Mouse (Mus musculus) forebrain, embryonic 11.5 days (tissue): ENCODE data around the gene Afmid. TPM values are rescaled to one million over a fixed set of nuclear protein-coding genes. Genes with fewer than 3 reads are reported as not detected.
"Not testable (repeated sequence)": the region's sequence is repeated elsewhere in the genome, so short reads cannot be mapped to it uniquely, and the experiment has no call there.

ENCODE experiments used
- ATAC-seq: fragments of 200-750 bp; cut with Nextera tagmentation; replicated peaks from 2 replicates; pipeline ENCODE4 v1.8.0; 2017; ENCODE audit warnings: moderate TSS enrichment; ENCODE audit not compliant: low FRiP score
- DNase-seq: peaks from one replicate; pipeline ENCODE4 v3.0.0-alpha.2; 2017; ENCODE audit warnings: low spot score
- H3K27ac ChIP-seq: fragments of 300-500 bp; sonication (generic); 2 replicates; pipeline ENCODE4 v1.5.1; 2014; ENCODE audit warnings: low read depth, low read length
- H3K27me3 ChIP-seq: fragments of 300-500 bp; sonication (generic); 2 replicates; pipeline ENCODE4 v1.6.1; 2014; ENCODE audit warnings: mild to moderate bottlenecking, low read length, mixed read lengths; ENCODE audit not compliant: control insufficient read depth, insufficient read depth
- H3K36me3 ChIP-seq: fragments of 300-500 bp; sonication (generic); 2 replicates; pipeline ENCODE4 v1.6.1; 2014; ENCODE audit warnings: mild to moderate bottlenecking, low read length, moderate library complexity, mixed read lengths; ENCODE audit not compliant: control insufficient read depth, insufficient read depth
- H3K4me1 ChIP-seq: fragments of 300-500 bp; sonication (generic); replicated peaks from 2 replicates; pipeline ENCODE4 v1.6.1; 2014; ENCODE audit warnings: low read length, mixed read lengths; ENCODE audit not compliant: control insufficient read depth, insufficient read depth
- H3K4me2 ChIP-seq: fragments of 300-500 bp; sonication (generic); 2 replicates; pipeline ENCODE4 v1.6.1; 2014; ENCODE audit warnings: low read depth, mild to moderate bottlenecking, low read length, moderate library complexity, mixed read lengths; ENCODE audit not compliant: severe bottlenecking
- H3K4me3 ChIP-seq: fragments of 300-500 bp; sonication (generic); 2 replicates; pipeline ENCODE4 v1.5.1; 2014; ENCODE audit warnings: low read depth, low read length
- H3K9ac ChIP-seq: fragments of 300-500 bp; sonication (generic); 2 replicates; pipeline ENCODE4 v1.6.1; 2014; ENCODE audit warnings: low read length
- H3K9me3 ChIP-seq: fragments of 300-500 bp; sonication (generic); 2 replicates; pipeline ENCODE4 v1.6.1; 2016; ENCODE audit warnings: low read length, mixed read lengths; ENCODE audit not compliant: control insufficient read depth
- WGBS: fragments of 180-500 bp; shearing (Covaris S2); extraction: QIAGEN DNeasy Blood & Tissue Kit; methylation state at CpG from one replicate; pipeline ENCODE4 v1.1.7; 2014; 5-methylcytosine and 5-hydroxymethylcytosine counted together
- polyA plus RNA-seq: library from polyadenylated mRNA; unstranded; fragments of >200 nt; fragmentation: Nextera tagmentation; extraction: Ambion mirVana; gene quantifications from 2 replicates; pipeline ENCODE4 v1.2.1, GENCODE M21; 2014

Gene Afmid
- polyA plus RNA-seq, 1 experiment from 2014 or later = 6.0 TPM

DNA sequence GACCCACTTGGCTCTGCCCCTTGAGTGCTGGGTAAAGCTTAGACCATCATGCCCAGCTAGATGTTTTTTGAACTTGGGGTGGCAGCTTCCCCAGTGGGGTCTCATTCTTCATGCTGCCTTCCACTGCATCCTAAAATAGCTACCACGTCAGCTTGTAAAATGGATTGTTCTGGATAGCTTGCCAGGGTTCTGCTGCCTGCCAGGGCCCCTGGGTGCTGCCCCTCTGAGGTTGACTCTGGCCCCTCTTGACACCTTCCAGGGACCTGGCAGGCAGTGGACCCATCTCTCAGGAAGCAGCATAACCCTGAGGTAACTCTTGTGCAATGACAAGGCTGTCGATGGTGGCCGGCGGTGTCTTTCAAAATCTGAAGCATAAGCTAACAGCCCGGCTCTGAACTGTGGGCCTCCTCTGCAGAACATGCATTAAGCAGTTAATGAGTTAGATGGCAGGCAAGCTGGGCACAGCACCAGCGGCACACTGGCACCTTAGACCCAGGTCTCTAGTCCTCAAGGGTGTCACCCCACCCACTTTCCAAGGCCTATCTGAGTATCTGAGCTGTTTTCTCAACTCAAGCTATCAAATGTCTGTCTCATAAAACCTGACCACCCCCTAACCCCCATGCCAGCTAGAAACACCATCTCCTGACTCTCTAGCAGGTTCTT, 10.9 kb upstream of the Afmid start:
- H3K4me1 ChIP-seq = peaks cover 12% of the 10 kb centered on the region
- 92% methylated on average over 6 of the region's 6 CpGs for WGBS
- no peak overlapping the region for H3K4me3 ChIP-seq
- H3K4me2 ChIP-seq = no peak overlapping the region
- H3K27me3 ChIP-seq = no peaks in the 10 kb centered on the region
- H3K9ac ChIP-seq = no peak overlapping the region
- peaks cover 2% of the 10 kb centered on the region; the same call in 1 of the 2 replicates for H3K36me3 ChIP-seq
- DNase-seq (no peak), ATAC-seq (no peak)
- no peaks in the 10 kb centered on the region for H3K9me3 ChIP-seq
- H3K27ac ChIP-seq = no peak overlapping the region

- H3K4me2 ChIP-seq, H3K27me3 ChIP-seq, H3K27ac ChIP-seq, H3K4me3 ChIP-seq, H3K36me3 ChIP-seq, H3K4me1 ChIP-seq, H3K9me3 ChIP-seq, DNase-seq, H3K9ac ChIP-seq, ATAC-seq: not testable (repeated sequence)
- 87% methylated on average over 9 of the region's 9 CpGs for WGBS
These were observed 9.9 kb upstream of the Afmid start for GRCm38 (mm10) chr11:117815850-117816249.

- no peak overlapping the region for H3K27ac ChIP-seq
- H3K9ac ChIP-seq = no peak overlapping the region
- DNase-seq = no peak
- H3K27me3 ChIP-seq = no peaks in the 10 kb centered on the region
- H3K9me3 ChIP-seq = no peaks in the 10 kb centered on the region
- peaks cover 7% of the 10 kb centered on the region; the same call in 1 of the 2 replicates for H3K36me3 ChIP-seq
- H3K4me1 ChIP-seq = no peaks in the 10 kb centered on the region
- WGBS = 92% methylated on average over 13 of the region's 13 CpGs
- no peak overlapping the region for H3K4me3 ChIP-seq
- no peak for ATAC-seq
- no peak overlapping the region for H3K4me2 ChIP-seq
These were observed 9.2 kb upstream of the Afmid start for GRCm38 (mm10) chr11:117816389-117816996.

DNA sequence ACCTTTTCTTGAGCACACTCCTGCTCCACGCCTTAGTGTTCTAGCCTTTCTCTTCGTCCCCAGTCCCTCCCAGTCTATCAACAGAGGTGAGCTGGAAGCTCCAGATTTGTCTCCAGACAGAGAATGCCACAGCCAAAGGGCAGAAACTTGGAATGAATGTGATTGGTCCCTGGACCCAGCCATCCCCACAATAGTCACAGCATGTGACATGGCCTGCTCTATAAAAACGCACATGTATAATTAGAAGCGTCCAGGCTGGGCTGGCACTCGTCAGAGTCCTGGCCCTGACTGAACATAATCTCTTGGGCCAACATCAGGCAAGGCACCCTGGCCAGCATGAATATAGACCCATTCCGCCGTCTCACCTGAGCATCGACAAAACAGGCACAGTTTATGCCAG, 6.6 kb upstream of the Afmid start:
- no peaks in the 10 kb centered on the region for H3K27me3 ChIP-seq
- H3K9ac ChIP-seq = no peak overlapping the region
- H3K9me3 ChIP-seq = no peaks in the 10 kb centered on the region
- DNase-seq (no peak), ATAC-seq (no peak)
- H3K4me2 ChIP-seq = no peak overlapping the region
- H3K4me3 ChIP-seq = no peak overlapping the region
- H3K36me3 ChIP-seq = peaks cover 9% of the 10 kb centered on the region; the same call in 1 of the 2 replicates
- 72% methylated on average over 8 of the region's 8 CpGs for WGBS
- peaks cover 3% of the 10 kb centered on the region; the same call in 1 of the 2 replicates for H3K4me1 ChIP-seq
- H3K27ac ChIP-seq = no peak overlapping the region

DNA sequence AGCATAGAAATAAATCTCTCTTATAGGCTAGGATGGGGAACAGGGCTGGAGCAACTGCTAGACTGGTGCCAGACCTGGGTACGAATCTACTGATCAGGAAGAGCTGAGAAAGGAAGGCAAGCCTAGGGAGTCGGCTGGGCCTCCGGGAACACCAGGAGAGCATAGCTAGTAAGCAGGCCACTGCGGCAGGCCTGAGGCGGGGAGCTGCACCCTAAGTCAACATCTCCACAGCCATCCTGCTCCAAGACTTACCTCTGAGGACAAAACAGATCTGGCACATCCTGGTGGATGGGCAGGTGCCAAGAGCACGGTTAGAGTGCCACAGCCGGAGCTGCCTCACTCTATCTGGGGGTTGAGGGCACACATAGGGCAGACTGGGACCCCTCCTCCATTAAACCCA, 5.6 kb upstream of the Afmid start:
- Histone ChIP-seq H3K27ac (no peak overlapping the region), H3K4me2 (no peak overlapping the region), H3K4me1 (peaks cover 6% of the 10 kb centered on the region; the same call in 1 of the 2 replicates), H3K36me3 (peaks cover 7% of the 10 kb centered on the region; the same call in 1 of the 2 replicates), H3K9ac (no peak overlapping the region), H3K9me3 (no peaks in the 10 kb centered on the region), H3K27me3 (no peaks in the 10 kb centered on the region), H3K4me3 (no peak overlapping the region)
- DNase-seq = no peak
- 97% methylated on average over 7 of the region's 7 CpGs for WGBS
- no peak for ATAC-seq

DNA sequence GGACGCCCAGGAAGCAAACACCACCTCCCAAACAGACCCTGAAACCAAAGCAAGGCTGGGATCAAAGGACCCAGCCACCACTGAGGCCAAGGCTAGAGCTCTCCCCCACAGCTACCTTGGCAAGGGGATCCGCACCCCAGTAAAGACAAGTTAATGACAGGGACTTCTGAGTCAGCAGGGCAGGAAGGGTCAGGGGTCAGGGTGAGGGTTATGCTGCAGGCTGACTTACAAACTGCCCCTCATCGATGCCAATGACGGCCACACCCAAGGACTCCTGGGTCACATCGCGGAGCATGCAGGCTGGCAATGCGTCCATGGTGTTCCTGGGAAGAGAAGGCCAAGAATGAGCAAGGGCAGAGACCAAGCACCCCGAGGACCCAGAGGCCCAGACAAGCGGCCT, 3.9 kb upstream of the Afmid start:
- DNase-seq (no peak), ATAC-seq (no peak)
- no peaks in the 10 kb centered on the region for H3K27me3 ChIP-seq
- WGBS = 91% methylated on average over 9 of the region's 9 CpGs
- H3K4me2 ChIP-seq = no peak overlapping the region
- H3K36me3 ChIP-seq = peaks cover 7% of the 10 kb centered on the region; the same call in 1 of the 2 replicates
- H3K9me3 ChIP-seq = no peaks in the 10 kb centered on the region
- H3K27ac ChIP-seq = no peak overlapping the region
- H3K4me3 ChIP-seq = no peak overlapping the region
- H3K9ac ChIP-seq = no peak overlapping the region
- peaks cover 8% of the 10 kb centered on the region for H3K4me1 ChIP-seq

DNA sequence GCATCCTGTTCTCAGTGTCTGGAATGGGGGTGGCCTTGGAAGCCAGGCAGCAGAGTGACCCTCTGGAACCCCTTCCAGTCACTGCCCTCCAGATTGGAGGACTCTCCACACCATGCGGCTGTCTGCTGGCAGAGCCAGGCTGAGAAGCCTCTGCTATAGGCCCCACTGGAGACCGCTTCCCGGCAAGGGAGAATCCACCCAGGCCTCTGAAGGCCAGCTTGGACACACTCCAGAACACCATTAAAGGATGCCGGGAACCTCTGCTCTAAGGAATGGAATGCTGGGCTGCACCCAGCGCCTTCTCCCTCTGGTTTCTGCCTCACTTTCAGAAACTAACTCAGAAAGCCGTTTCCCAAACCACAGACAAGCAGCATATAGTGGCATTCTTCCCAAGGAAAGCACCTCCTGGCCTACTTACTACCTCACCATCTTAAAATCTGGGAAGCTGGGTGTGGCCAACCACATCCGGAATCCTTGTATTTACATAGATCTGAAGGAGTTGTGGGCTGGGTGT, 2.9 kb upstream of the Afmid start:
- Histone ChIP-seq H3K9me3 (no peaks in the 10 kb centered on the region), H3K27ac (no peak overlapping the region), H3K36me3 (peaks cover 7% of the 10 kb centered on the region; the same call in 1 of the 2 replicates), H3K4me1 (peaks cover 11% of the 10 kb centered on the region), H3K4me3 (no peak overlapping the region), H3K9ac (no peak overlapping the region), H3K27me3 (no peaks in the 10 kb centered on the region), H3K4me2 (no peak overlapping the region)
- 95% methylated on average over 7 of the region's 7 CpGs for WGBS
- ATAC-seq (no peak), DNase-seq (no peak)

- H3K4me2 ChIP-seq = no peak overlapping the region
- no peak for DNase-seq
- peaks cover 7% of the 10 kb centered on the region; the same call in 1 of the 2 replicates for H3K36me3 ChIP-seq
- H3K27ac ChIP-seq = no peak overlapping the region
- no peak overlapping the region for H3K4me3 ChIP-seq
- peaks cover 14% of the 10 kb centered on the region for H3K4me1 ChIP-seq
- H3K27me3 ChIP-seq = no peaks in the 10 kb centered on the region
- no peak for ATAC-seq
- H3K9me3 ChIP-seq = no peaks in the 10 kb centered on the region
- H3K9ac ChIP-seq = no peak overlapping the region; the same call in 1 of the 2 replicates
- WGBS = 91% methylated on average over 6 of the region's 6 CpGs
These were observed 2.3 kb upstream of the Afmid start for GRCm38 (mm10) chr11:117823411-117823810.
